Mouse (Mus musculus) splenic B cell, adult 2 months (primary cell): ENCODE results near the gene Rpp25l.
"Not testable (repeated sequence)": the region's sequence is repeated elsewhere in the genome, so short reads cannot be mapped to it uniquely, and the experiment has no call there.

Experiments used
- DNase-seq: peaks from one replicate; pipeline ENCODE4 v3.0.0-alpha.2; 2011; ENCODE audit warnings: low read depth, low spot score
- H3K27me3 ChIP-seq: 2 replicates; pipeline ENCODE4 v1.6.1; 2012; ENCODE audit warnings: mild to moderate bottlenecking, low read length, moderate library complexity, mixed read lengths; ENCODE audit not compliant: control insufficient read depth, poor library complexity, insufficient read depth, severe bottlenecking
- H3K36me3 ChIP-seq: 2 replicates; pipeline ENCODE4 v1.6.1; 2012; ENCODE audit warnings: mild to moderate bottlenecking, low read length, moderate library complexity, mixed read lengths; ENCODE audit not compliant: control insufficient read depth, poor library complexity, insufficient read depth, severe bottlenecking

The Rpp25l gene

GRCm38 (mm10) chr4:41712421-41713196 is 725 bp downstream of the Rpp25l start:
- DNase-seq: no peak
- H3K27me3 ChIP-seq: no peaks in the 10 kb centered on the region
- H3K36me3 ChIP-seq: peaks cover 2% of the 10 kb centered on the region; the same call in 1 of the 2 replicates

DNA sequence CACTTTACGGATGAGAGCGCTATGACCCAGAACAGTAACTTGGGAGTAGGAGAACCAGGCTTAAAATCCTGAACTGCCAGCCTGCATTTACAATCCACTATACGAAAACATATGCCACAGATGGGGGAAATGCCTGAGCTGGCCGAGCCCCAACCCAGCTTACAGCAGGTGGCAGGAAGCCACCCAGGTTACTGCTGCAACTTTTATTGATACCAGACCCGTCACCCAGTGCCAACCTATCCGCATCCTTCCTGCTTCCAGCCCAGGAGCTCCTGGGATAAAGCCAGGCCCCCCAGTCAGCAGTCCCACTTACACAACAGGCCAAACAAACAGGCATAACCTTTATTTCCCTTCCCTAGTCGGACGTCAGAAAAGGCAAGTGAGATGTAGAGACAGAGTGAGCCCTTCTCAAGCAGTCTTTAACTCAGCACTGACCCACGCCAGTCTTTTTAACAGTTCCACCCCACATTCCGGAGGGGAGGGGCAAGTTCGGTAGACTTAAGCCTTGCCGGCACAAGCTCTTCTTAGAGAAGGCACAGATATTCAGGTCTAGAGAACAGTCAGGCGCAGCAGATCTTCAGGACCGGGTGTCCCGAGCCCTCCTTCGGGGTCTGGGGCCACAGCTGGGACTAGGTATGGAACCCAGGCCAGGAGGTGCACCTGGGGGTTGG is 1.5 kb downstream of the Rpp25l start:
- Histone ChIP-seq H3K27me3 (no peaks in the 10 kb centered on the region), H3K36me3 (no peaks in the 10 kb centered on the region; the same call in 1 of the 2 replicates)
- no peak for DNase-seq

DNA sequence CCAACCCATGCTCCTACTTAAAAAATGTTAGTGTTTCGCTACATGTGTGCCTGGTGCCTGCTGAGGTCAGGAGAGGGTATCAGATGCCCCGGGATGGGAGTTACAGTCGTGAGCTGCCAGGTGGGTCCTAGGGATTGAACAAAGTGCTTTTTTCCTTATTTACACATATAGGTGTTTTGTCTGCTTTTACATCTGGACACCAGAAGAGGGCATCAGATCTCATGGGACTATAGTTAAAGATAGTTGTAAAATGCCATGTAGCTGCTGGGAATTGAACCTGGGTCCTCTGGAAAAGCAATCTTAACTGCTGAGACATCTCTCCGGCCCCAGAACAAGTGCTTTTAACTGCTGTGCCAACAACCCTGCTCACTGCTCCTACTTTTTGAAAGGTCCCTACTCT is 3.1 kb downstream of the Rpp25l start:
- DNase-seq: no peak
- no peaks in the 10 kb centered on the region for H3K27me3 ChIP-seq

GRCm38 (mm10) chr4:41708192-41708745 is 5.1 kb downstream of the Rpp25l start:
- H3K36me3 ChIP-seq: no peaks in the 10 kb centered on the region
- no peaks in the 10 kb centered on the region for H3K27me3 ChIP-seq
- DNase-seq: peak; percentile 76

More for the DNA sequence above, 3.1 kb downstream of the Rpp25l start:
- H3K36me3 ChIP-seq: no peaks in the 10 kb centered on the region

DNA sequence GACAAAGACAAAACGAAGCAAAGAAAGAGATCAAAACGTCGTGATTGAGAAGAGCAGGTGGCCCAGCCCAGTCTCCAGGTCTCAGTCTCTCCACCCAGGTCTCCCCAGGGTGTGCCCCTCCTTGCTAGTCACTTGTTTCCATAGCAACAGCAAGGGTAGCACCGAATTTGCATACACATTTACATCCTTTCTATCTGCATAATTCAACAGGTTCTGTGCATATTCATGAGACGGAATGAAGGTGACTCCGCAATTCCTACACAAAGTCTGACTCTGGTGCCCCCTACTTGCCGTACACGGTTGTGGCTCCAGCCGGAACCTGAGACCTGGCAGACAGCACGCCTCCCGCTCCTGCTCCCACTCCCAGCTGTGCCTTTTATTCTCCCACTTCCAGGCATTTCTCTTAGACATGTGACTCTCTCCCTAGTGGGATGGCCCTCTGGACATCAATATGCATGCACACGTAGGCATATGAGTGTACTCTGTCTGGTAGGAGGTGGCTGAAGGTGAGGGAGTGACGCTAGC is 6.3 kb downstream of the Rpp25l start:
- peak; percentile 85 for DNase-seq
- Histone ChIP-seq H3K27me3 (no peaks in the 10 kb centered on the region), H3K36me3 (no peaks in the 10 kb centered on the region)

DNA sequence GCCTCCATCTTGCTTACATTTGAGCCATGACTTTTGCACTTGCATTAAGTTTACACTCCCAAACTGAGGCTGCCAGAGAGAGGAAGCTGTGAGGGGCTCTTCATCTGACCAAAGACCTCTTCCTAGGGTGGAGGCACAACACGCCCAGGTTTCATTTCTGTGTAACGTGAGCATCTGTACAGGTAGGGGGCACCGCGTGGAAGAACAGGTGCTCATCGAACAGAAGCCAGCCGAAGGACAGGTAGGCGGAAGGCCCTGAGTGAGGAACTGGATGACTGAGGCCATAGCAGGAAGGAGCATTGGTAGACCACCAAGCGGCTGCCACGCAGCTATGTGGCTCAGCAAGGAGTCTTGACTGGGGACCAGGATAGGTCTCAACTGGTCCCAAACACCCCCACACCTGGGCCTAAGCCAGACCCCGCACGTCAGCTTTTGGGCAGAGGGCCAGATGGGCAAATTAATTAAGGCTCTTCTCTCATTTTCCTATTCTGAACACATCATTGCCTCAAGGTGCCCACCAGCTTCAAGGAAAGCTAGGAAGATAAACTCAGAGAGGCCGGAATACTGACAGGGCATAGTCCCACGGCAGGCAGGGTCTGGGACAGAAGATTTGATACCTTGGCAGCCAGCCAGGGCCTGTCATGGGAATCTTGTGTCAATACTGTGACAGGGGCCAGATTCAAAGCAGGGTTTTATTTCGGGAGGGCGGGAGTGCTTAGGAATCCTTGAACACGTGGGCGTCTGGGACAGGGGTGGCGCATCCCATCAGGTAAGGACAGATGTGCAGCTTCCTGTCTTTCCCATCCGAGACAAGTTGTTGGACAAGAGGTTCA is 7.2 kb downstream of the Rpp25l start:
- Histone ChIP-seq H3K36me3 (no peaks in the 10 kb centered on the region), H3K27me3 (no peaks in the 10 kb centered on the region)
- DNase-seq: no peak

DNA sequence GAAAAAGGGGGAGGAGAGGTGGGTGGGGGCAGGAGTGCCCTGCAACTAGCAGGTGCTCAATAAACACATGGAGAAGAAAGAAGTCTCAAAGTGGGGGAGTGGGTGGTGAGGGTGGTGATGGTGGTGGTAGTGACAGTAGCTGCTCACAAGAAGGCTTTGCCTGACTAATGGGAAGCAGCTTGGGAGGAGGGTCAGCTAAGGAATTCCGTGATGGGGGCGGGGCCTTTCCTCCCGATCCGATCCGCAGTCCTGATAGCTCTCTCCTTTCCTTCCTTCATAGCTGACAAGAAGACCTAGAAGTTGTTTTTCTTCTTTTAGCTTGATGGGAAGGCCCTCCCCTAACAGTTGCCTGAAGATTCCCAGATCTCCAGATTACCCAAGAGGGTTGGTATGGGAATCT is 8.7 kb downstream of the Rpp25l start:
- no peaks in the 10 kb centered on the region for H3K36me3 ChIP-seq
- DNase-seq: no peak
- no peaks in the 10 kb centered on the region for H3K27me3 ChIP-seq

DNA sequence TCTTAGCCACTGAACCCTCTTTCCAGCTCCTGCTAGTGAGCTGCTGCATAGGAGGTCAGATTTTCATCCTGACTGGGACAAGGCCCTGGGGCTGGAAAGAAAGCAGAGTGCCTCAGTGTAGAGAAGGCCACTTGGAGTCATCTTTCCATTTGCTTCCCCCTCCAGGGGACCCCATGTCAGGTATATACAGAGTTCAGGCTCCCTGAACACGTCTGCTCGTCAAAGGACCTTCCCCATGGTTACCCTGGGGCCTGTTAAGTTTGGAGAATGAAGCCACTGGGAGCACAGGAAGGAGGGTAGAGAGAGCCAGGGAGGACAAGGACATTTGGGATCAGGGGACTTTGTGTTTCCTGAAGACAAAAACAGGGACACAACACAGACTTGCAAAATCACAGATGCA is 11.1 kb downstream of the Rpp25l start:
- not testable (repeated sequence) for DNase-seq, H3K36me3 ChIP-seq, H3K27me3 ChIP-seq

- DNase-seq, H3K36me3 ChIP-seq, H3K27me3 ChIP-seq: not testable (repeated sequence)
Measured at GRCm38 (mm10) chr4:41700224-41700623, 13.1 kb downstream of the Rpp25l start.

GRCm38 (mm10) chr4:41699783-41700182 is 13.6 kb downstream of the Rpp25l start, which contains the start of gene Il11ra1:
Gene Il11ra1 (plus strand): TSS chr4:41699989.
- not testable (repeated sequence) for H3K27me3 ChIP-seq, DNase-seq, H3K36me3 ChIP-seq

DNA sequence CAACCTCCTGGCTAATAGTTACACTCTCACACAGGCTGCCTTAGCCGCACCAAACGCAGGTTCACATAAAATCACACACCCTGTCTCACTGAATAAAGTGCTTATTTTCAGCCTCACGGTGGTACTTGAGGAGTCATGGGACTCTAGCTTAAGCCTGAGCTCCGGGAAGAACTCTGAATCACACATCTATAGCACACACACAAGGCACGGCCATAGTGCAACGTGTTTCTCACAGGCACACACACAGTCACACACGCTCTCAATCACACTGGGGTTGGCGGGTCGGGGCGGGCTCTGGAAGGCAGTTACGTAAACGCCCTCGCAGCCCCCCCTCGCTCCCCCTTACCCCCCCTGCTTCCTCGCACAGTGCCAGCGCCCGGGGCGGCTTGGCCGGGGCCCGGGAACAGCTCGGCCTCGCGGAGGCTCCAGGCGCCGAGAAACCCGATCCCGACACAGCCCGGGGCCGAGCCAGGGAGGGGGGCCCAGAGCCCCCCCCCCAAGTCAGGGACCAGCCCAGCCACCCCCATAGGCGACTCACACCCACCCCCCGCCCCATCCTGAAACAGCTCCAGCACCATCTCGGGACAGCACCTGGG is 14.8 kb downstream of the Rpp25l start:
- H3K27me3 ChIP-seq, H3K36me3 ChIP-seq, DNase-seq: not testable (repeated sequence)

DNA sequence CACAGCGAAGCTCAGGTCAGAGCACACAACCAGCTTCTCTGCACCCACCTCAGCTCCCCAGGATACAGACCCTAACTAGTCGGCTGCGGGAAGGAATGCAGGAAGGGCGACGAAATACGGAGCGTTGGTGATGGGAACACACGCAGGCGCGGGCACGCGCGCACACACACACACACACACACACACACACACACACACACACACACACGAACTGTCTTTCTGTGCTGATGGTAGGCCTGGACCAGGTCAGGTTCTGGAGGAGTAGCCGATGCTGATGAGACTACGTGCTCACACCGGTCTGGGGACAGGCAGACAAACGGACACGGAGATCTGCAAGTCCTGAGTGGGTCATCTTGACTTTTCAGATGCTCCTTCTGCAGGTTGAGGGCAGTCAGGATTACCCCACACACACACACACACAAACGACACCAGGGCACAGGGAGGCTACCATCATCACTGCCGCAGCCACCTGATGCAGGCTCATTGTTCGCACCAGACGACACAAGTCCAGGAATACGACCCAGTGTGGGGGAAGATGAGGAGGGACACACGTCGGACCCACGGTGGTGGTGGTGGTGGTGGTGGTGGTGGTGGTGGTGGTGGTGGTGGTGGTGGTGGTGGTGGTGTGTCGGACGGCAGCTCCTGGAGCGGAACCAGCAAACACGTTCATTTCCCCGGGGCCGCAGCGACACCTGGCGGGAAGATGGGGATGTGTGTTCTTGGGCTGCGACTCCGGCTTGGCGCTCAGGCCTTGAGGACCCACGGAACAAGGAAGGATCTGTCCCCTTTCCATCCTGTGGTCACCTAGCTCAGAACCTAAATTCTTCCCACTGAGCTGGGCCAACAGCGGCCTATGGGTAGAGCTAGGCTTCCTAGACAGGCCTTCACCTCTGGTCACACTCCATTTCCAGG is 16.1 kb downstream of the Rpp25l start, which contains the start of gene Cntfr:
Gene Cntfr (minus strand): TSS at position 160 of the 912 bp plus-strand sequence.
- H3K27me3 ChIP-seq, H3K36me3 ChIP-seq: not testable (repeated sequence)
- peak; percentile 73 for DNase-seq

DNA sequence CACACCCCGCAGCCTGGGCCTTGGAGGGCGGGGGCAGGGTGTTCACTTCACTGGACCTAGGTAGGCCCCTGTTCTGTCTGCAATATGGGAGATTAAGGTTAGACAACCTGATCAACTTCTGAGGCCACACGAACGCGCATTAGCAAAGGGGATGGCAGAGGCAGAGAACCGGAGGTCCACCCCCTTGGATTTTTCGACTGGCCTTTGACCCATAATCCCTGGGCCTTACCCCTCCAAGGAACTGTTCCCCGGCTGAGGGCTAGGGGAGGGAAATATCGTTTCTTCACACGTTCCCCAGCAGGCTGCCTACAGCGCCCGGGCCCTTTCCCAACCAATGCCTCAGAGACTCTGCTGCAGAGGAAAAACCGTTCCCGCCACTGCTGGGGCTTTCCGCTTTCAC is 16.9 kb downstream of the Rpp25l start:
- not testable (repeated sequence) for DNase-seq, H3K27me3 ChIP-seq

More for the DNA sequence above, 16.9 kb downstream of the Rpp25l start:
- not testable (repeated sequence) for H3K36me3 ChIP-seq
